9 mouse cellular contexts compared by ENCODE assay signal in the genomic region with DNA sequence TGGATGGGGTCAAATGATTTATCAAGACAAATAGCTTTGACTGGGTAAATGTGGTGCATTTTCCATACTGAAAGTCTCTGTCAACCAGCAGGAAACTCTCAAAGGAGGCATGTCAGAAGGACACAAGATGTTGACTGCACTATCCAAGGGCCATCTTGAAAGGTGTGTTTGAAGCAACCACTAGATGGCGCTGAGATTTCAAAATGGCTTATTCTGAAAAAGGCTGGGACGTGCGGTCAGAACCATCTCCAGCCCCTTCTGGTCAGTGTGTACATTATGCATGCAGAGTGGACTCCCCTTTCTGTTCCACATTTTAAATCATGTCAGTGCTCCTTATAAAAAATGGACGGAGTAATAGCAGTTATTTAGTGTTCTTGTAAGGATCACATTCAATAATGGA.
A peak's percentile ranks its signal among the peaks of the same experiment; 100 is the strongest.
DNase-seq lines count a peak whose midpoint lies in the region; ATAC-seq and TF ChIP-seq lines count a peak whose summit lies in the region.
"Had no signal": no experiment of that assay in that cellular context is flagged by ENCODE, and none has a peak within 500 bp of the region (broad histone marks: within the 10 kb centered on the region; RNA-seq: fewer than 3 reads in every experiment).

No protein-coding gene starts in this region.

- no peaks in the 10 kb centered on the region for H3K36me3 ChIP-seq in testis, adult 2 months (ENCODE audit: control insufficient read depth, insufficient read depth, low read length)
- no peaks in the 10 kb centered on the region for H3K36me3 ChIP-seq in forebrain, embryonic 16.5 days (ENCODE audit: control insufficient read depth, insufficient read depth)
- H3K36me3 ChIP-seq: embryonic facial prominence, embryonic 15.5 days; liver, embryonic 15.5 days had no signal

- no peak overlapping the region for H3K4me2 ChIP-seq in forebrain, embryonic 16.5 days (ENCODE audit: low read length)
- H3K4me2 ChIP-seq: embryonic facial prominence, embryonic 15.5 days; liver, embryonic 15.5 days had no signal

- peak; percentile 58; the same call in 1 of the 2 replicates for ATAC-seq in forebrain, embryonic 16.5 days

- H3K9me3 ChIP-seq in forebrain, embryonic 16.5 days (ENCODE audit: control insufficient read depth, low read length) = no peaks in the 10 kb centered on the region
- H3K9me3 ChIP-seq: embryonic facial prominence, embryonic 15.5 days; liver, embryonic 15.5 days had no signal

- no peak overlapping the region for H3K9ac ChIP-seq in forebrain, embryonic 16.5 days (replicated peaks; ENCODE audit: low read depth, low read length)
- H3K9ac ChIP-seq: embryonic facial prominence, embryonic 15.5 days; liver, embryonic 15.5 days had no signal

- no peak overlapping the region for H3K27ac ChIP-seq in testis, adult 2 months (ENCODE audit: control insufficient read depth, insufficient read depth, low read depth, low read length)
- H3K27ac ChIP-seq in forebrain, embryonic 16.5 days (ENCODE audit: low read length) = no peak overlapping the region
- H3K27ac ChIP-seq in layer of hippocampus, adult 2 months = no peak overlapping the region
- H3K27ac ChIP-seq: embryonic facial prominence, embryonic 15.5 days; liver, embryonic 15.5 days had no signal

- H3K27me3 ChIP-seq in testis, adult 2 months (ENCODE audit: control insufficient read depth, insufficient read depth, low read length) = no peaks in the 10 kb centered on the region
- no peaks in the 10 kb centered on the region for H3K27me3 ChIP-seq in forebrain, embryonic 16.5 days (replicated peaks; ENCODE audit: control insufficient read depth, insufficient read depth, low read length)
- H3K27me3 ChIP-seq: embryonic facial prominence, embryonic 15.5 days; liver, embryonic 15.5 days had no signal

- TF ChIP-seq POLR2A in testis, adult 2 months (IDR thresholded peaks at IDR 0.05; ENCODE audit: control insufficient read depth, low read depth, low read length) = no peak

- TF ChIP-seq CTCF in testis, adult 2 months (IDR thresholded peaks at IDR 0.05; ENCODE audit: control insufficient read depth, insufficient read depth, insufficient replicate concordance, low read depth, low read length) = 0 out of 2 replicates have a peak, but pooled peaks have one; percentile 21
- TF ChIP-seq CTCF in layer of hippocampus, adult 2 months (conservative IDR thresholded peaks at IDR 0.05) = peak; percentile 91

- H3K4me3 ChIP-seq in testis, adult 2 months (ENCODE audit: control insufficient read depth, low read depth, low read length) = no peak overlapping the region
- H3K4me3 ChIP-seq in forebrain, embryonic 16.5 days (replicated peaks; ENCODE audit: low read length) = no peak overlapping the region
- H3K4me3 ChIP-seq in layer of hippocampus, adult 2 months = no peak overlapping the region
- H3K4me3 ChIP-seq: embryonic facial prominence, embryonic 15.5 days; liver, embryonic 15.5 days had no signal

- WGBS in forebrain, embryonic 16.5 days = 11% methylated on average over 4 of the region's 4 CpGs

- DNase-seq in testis, postnatal 14 days (ENCODE audit: low spot score) = no peak
- DNase-seq in adrenal gland, postnatal 36 days = peak; percentile 19 to 24
- DNase-seq in layer of hippocampus, adult 2 months (ENCODE audit: low spot score in 2 of 2) = peak; percentile 23 to 57
- DNase-seq in lung, postnatal 14 days = peak; percentile 57
- no peak for DNase-seq in spleen, postnatal 10 days (ENCODE audit: low spot score in 2 of 2)

- H3K4me1 ChIP-seq in testis, adult 2 months (ENCODE audit: control insufficient read depth, insufficient read depth, low read length) = no peaks in the 10 kb centered on the region
- H3K4me1 ChIP-seq in forebrain, embryonic 16.5 days (replicated peaks; ENCODE audit: control insufficient read depth, insufficient read depth, low read length) = no peaks in the 10 kb centered on the region
- H3K4me1 ChIP-seq: embryonic facial prominence, embryonic 15.5 days; liver, embryonic 15.5 days had no signal

Comparison
In these comparisons a context has a peak if more than half of its experiments do, and no peak if none do; other contexts are left out.
1. DNase-seq: peak in adrenal gland, postnatal 36 days (2 of 2), layer of hippocampus, adult 2 months (2 of 2) and lung, postnatal 14 days (single experiment); none in testis, postnatal 14 days (single experiment) and spleen, postnatal 10 days (0 of 2).